Mouse (Mus musculus) cerebellum, adult 9-11 months (tissue): Measurements from ENCODE around the gene Hilpda.

Source experiments
- DNase-seq: peaks from one replicate; pipeline ENCODE4 v3.0.0; 2022

Gene Hilpda

DNA sequence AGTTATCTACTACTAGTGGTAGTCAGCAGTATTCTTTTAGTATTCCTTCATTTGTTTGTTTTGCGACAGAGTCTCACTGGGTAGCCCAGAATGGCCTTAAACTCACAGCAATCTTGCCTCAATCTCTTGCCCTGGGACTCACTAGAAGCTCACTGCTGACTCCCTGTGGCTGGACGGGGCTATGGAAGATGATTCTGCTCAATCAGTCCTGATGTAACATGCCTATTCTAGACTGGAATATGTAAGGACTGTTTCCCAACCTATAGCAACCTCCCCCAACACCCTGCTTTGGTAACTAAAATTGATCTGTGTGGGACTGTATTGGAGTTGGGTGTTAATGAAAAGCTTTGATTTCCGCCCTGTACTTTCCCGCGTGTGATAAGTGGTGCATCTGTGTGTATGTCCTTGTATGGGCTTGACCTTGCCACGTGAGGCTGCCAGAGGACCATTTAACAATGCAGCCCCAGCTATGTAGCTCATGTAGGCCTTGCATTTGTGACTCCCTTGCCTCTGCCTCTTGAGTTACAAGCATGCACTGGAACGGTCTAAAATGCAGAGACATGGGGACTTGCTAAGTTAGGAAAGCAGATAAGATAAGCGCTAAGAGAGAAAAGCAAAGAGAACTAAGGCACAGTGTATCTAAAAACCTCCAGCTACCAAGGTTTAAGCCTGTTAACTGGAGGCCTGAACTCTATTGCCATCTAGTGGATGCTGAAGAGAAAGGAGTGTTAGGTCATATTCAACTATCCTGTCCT lies 6.4 kb downstream of the Hilpda start:
- DNase-seq, result peak; percentile 38

DNA sequence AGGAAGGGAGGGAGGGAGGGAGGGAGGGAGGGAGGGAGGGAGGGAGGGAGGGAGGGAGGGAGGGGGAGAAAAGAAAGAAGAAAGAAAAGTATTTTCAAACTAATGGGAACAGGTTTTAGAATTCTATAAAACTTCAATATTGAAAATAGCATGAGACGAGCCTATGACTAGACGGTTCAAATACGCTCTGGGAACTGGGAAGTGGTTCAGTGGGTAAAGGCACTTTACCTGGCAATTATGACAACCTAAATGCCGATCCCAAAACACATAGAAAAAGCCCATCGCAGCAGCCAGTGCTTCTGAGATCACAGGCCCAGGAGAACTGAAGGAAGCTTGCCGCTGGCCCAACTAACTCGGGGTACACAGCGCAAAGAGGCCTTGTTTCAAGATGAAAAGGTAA lies 7.0 kb downstream of the Hilpda start, which contains the start of gene Fam71f2:
TSS of gene Fam71f2 (plus strand) at position 301 of the 400 bp plus-strand sequence.
- no peak for DNase-seq

GRCm38 (mm10) chr6:29280671-29281070 lies 8.4 kb downstream of the Hilpda start:
- no peak for DNase-seq

DNA sequence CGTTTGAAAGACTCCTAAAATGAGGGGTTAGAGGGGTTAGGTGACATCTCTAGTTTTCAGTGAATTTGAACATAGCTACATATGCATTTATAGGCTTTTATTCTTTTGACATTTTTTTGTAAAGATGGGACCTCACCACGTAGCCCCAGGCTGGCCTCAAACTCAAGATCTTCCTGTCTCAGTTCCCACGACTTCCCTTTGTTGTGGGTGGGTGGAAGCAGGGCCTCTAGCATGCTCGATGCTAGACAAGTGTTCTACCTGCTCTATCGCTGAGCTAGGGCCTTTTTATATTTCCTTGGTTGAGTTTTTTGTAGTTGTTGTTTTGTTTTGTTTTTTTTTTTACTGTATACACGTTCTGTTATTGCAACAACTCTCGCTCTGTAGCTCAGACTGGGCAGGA lies 14.6 kb downstream of the Hilpda start:
- no peak for DNase-seq

DNA sequence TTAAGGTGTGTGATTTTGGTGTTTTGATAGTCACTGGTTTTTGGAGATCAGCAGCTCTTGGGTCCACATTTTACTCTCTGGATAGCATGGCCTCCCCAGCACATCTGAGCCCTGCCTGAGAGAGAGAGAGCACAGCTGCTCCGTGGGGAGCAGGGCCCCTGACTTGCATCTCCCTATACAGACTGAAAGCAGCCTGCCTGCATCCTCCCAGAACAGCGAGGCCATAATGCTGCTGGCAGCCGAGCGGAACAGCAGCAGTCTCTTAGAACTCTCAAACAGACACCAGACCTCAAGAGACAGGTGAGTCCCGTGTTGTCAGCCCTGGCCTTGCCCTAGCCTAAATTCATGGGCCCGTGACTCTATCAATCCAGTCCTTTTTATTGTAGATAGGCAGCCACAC lies 15.2 kb downstream of the Hilpda start:
- DNase-seq, result no peak

DNA sequence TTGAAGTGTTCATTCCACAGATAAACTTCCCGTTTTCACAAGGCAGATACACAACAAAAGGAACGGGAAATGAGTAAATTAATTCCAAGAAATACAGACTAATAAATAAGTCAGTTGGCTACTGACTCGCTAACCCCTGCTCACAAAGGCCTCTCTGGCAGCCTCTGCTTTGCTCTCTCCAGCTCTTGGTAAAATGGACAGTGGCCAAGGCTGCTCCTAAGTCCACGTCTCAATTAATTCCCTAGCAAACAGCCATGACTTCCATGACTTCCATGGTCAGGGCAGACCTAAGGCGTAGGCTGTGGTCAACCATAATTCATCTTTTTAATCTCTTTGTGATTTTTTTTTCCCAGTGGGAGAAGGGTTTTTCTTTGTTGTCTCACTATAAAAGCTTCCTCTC lies 15.7 kb downstream of the Hilpda start:
- no peak for DNase-seq

GRCm38 (mm10) chr6:29288651-29289050 lies 16.4 kb downstream of the Hilpda start:
- no peak for DNase-seq

DNA sequence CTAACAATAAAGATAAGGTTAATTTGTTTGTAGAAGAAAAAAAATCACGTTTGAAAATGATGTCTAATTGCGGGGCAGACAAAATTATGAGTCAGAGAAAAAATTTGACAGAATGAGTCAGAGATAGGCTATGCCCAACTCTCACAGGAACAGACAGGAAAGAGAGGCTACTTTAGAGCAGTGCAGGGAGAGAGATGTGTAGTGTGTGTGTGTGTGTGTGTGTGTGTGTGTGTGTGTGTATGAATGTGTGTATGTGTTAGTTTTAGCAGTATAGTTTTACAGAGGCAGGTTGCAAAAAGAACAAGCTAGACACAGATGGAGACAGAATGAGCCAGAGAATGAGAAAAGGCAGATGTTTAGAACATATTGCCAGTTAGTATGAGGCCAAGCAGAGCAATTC lies 26.8 kb downstream of the Hilpda start:
- no peak for DNase-seq

- DNase-seq, result no peak
These were observed 31.0 kb downstream of the Hilpda start for GRCm38 (mm10) chr6:29303251-29303650.

GRCm38 (mm10) chr6:29303726-29304125 lies 31.4 kb downstream of the Hilpda start:
- no peak for DNase-seq

DNA sequence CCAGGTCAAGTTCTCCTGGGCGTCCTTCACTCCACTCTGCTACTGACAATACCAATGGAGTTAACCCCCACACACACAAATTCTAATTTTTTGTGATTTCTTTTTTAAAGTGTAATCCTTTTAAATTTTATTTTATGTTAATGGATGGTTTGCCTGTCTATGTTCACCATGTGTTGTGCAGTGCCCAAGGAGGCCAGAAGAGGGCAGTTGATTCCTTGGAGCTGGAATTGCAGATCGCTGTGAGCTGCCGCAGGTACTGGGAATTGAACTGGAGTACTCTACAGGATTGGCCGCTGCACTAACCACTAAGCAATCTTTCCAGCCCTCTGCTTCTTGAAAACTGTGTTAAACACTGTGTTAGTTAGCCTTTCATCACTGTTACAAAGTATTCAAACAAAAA lies 33.2 kb downstream of the Hilpda start:
- DNase-seq, result no peak

- DNase-seq, result no peak
These were observed 36.7 kb downstream of the Hilpda start for GRCm38 (mm10) chr6:29308846-29309605.

DNA sequence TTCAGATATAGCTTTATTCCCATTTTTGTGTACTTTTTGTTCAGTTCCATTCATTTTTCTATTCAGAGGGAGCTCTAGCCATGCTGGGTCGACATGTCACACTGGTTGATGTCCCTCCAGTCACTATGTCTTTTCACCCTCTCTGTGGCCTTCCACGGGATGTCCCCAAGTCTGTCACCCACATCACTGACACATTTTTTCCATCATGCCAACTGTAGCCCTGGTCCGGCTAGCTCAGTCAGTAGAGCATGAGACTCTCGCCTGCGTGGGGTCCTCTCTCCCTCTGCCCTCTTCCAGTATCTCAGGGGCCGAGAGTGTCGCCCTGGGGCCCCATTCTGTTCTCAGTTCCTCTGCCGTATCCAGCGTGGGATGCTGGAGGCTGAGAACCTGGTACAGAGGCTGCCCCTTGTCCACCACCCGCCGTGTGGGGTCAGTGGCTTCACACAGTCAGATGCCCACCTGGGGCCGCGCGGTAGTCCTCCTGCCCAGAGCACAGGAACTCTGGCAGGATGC lies 41.5 kb downstream of the Hilpda start:
- DNase-seq, result no peak

- no peak for DNase-seq
These were observed 45.0 kb downstream of the Hilpda start for GRCm38 (mm10) chr6:29317286-29317685.

GRCm38 (mm10) chr6:29317941-29318340 lies 45.7 kb downstream of the Hilpda start:
- DNase-seq, result no peak

DNA sequence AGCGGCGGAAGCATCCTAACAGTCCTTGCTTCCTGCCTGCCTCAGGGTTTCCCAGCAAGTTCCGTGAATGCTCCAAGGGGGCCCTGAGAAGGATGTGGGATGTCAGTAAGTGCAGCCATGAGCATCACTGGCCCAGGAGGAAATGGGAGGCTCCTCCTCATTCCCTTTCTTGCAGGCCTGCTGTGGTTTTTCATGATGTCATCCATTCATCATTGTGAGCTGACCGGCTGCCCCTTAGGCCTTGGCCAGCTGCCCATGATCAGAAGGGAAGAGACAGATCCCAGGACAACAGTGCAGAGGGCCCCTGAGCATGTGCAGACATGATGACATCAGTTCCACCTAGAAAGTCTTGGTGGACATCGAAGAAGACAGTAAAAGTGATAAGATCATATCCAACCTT lies 46.6 kb downstream of the Hilpda start, which contains the start of gene Fam71f1:
TSS of gene Fam71f1 (plus strand) at position 262 of the 400 bp plus-strand sequence.
- no peak for DNase-seq

DNA sequence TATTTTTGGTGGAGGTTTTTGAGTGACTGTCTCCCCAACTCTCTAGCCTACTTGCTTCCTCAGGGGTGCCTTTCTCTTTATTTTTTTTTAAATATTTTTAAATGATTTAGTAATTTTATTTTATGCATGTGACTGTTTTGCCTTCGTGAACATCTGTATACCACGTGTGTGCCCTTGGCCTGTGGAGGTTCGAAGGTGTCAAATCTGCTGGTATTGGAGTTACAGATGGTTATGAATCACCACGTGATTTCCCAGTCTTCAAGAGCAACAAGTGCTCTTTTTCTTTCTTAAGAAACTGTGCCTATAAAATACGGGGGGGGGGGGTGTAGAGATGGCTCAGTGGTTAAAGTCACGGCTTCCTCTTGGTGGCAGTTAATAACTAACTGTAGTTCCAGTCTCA lies 49.3 kb downstream of the Hilpda start:
- DNase-seq, result no peak

DNA sequence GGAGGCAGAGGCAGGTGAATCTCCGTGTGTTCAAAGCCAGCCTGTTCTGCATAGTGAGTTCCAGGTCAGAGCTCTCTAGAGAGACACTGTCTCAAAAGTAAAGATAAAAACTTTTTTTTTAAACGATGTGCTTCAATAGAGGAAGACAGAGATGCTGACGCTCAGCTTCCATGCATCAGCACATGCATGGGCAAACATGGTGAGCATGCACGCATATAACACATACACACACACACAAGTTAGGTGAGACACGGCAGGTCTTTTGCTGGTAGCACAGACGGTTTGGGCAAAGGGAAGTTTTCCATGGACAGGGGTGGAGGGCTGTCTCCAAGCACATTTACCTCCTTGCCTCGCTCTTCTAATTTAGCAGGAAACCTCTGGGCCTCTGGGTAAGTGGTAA lies 49.9 kb downstream of the Hilpda start:
- no peak for DNase-seq

- DNase-seq, result no peak
These were observed 50.4 kb downstream of the Hilpda start for GRCm38 (mm10) chr6:29322735-29323134.
